Mouse (Mus musculus) embryonic facial prominence, embryonic 13.5 days (tissue): ENCODE results near the gene Agbl3. TPM values are rescaled to one million over a fixed set of nuclear protein-coding genes. Genes with fewer than 3 reads are reported as not detected.

ENCODE experiments used
- ATAC-seq: fragments of 200-750 bp; cut with Nextera tagmentation; 2 replicates; pipeline ENCODE4 v1.8.0; 2017; ENCODE audit warnings: low read depth; ENCODE audit not compliant: insufficient number of reproducible peaks, insufficient read depth, low FRiP score, low TSS enrichment
- H3K27ac ChIP-seq: fragments of 300-500 bp; sonication (generic); 2 replicates; pipeline ENCODE4 v1.5.1; 2015; ENCODE audit warnings: moderate library complexity, mild to moderate bottlenecking, inconsistent platforms
- H3K27me3 ChIP-seq: fragments of 300-500 bp; sonication (generic); 2 replicates; pipeline ENCODE4 v1.6.1; 2015; ENCODE audit warnings: mild to moderate bottlenecking, inconsistent platforms
- H3K36me3 ChIP-seq: fragments of 300-500 bp; sonication (generic); 2 replicates; pipeline ENCODE4 v1.6.1; 2015; ENCODE audit warnings: mild to moderate bottlenecking, inconsistent platforms
- H3K4me1 ChIP-seq: fragments of 300-500 bp; sonication (generic); 2 replicates; pipeline ENCODE4 v1.6.1; 2015; ENCODE audit warnings: inconsistent platforms
- H3K4me2 ChIP-seq: fragments of 300-500 bp; sonication (generic); 2 replicates; pipeline ENCODE4 v1.6.1; 2015; ENCODE audit warnings: moderate library complexity, mild to moderate bottlenecking, inconsistent platforms
- H3K4me3 ChIP-seq: fragments of 300-500 bp; sonication (generic); 2 replicates; pipeline ENCODE4 v1.5.1; 2015; ENCODE audit warnings: mild to moderate bottlenecking, inconsistent platforms
- H3K9ac ChIP-seq: fragments of 300-500 bp; sonication (generic); 2 replicates; pipeline ENCODE4 v1.6.1; 2015; ENCODE audit warnings: mild to moderate bottlenecking, inconsistent platforms
- H3K9me3 ChIP-seq: fragments of 300-500 bp; sonication (generic); 2 replicates; pipeline ENCODE4 v1.6.1; 2016; ENCODE audit warnings: inconsistent platforms
- WGBS: fragments of 180-500 bp; shearing (Covaris S2); methylation state at CpG from one replicate; pipeline ENCODE4 v1.1.7; 2015; ENCODE audit warnings: mixed read lengths; 5-methylcytosine and 5-hydroxymethylcytosine counted together
- polyA plus RNA-seq: library from polyadenylated mRNA; unstranded; fragments of >200 nt; fragmentation: Nextera tagmentation; extraction: Ambion mirVana; gene quantifications from 2 replicates; pipeline ENCODE4 v1.2.1, GENCODE M21; 2015

Agbl3 gene
- polyA plus RNA-seq, 1 experiment from 2014 or later = 9.3 TPM

GRCm38 (mm10) chr6:34899127-34899526, 118.9 kb downstream of the Agbl3 start:
- no peak for ATAC-seq
- WGBS = 92% methylated on average over 2 of the region's 2 CpGs

GRCm38 (mm10) chr6:34900990-34901389, 120.8 kb downstream of the Agbl3 start:
- H3K9ac ChIP-seq = no peak overlapping the region
- no peaks in the 10 kb centered on the region for H3K4me1 ChIP-seq
- no peaks in the 10 kb centered on the region for H3K27me3 ChIP-seq
- ATAC-seq = no peak
- H3K9me3 ChIP-seq = no peaks in the 10 kb centered on the region
- H3K27ac ChIP-seq = no peak overlapping the region
- H3K4me3 ChIP-seq = no peak overlapping the region
- no peak overlapping the region for H3K4me2 ChIP-seq
- WGBS = 75% methylated on average over 2 of the region's 2 CpGs
- H3K36me3 ChIP-seq = peaks cover 76% of the 10 kb centered on the region

More at GRCm38 (mm10) chr6:34899127-34899526, 118.9 kb downstream of the Agbl3 start:
- H3K27me3 ChIP-seq = no peaks in the 10 kb centered on the region
- no peak overlapping the region for H3K4me2 ChIP-seq
- H3K27ac ChIP-seq = no peak overlapping the region
- peaks cover 78% of the 10 kb centered on the region for H3K36me3 ChIP-seq
- no peak overlapping the region for H3K4me3 ChIP-seq
- H3K4me1 ChIP-seq = no peaks in the 10 kb centered on the region
- H3K9me3 ChIP-seq = no peaks in the 10 kb centered on the region
- no peak overlapping the region for H3K9ac ChIP-seq

- Histone ChIP-seq H3K27ac (no peak overlapping the region), H3K36me3 (peaks cover 80% of the 10 kb centered on the region), H3K4me2 (no peak overlapping the region), H3K27me3 (no peaks in the 10 kb centered on the region), H3K4me3 (no peak overlapping the region), H3K4me1 (no peaks in the 10 kb centered on the region), H3K9me3 (no peaks in the 10 kb centered on the region), H3K9ac (no peak overlapping the region)
- WGBS = 64% methylated on average over 9 of the region's 9 CpGs
- ATAC-seq = no peak
Observed at GRCm38 (mm10) chr6:34901911-34902444, 121.7 kb downstream of the Agbl3 start.

- Histone ChIP-seq H3K27me3 (no peaks in the 10 kb centered on the region), H3K36me3 (peaks cover 83% of the 10 kb centered on the region), H3K4me1 (no peaks in the 10 kb centered on the region), H3K4me3 (no peak overlapping the region), H3K9ac (no peak overlapping the region), H3K9me3 (no peaks in the 10 kb centered on the region), H3K27ac (no peak overlapping the region), H3K4me2 (no peak overlapping the region)
- no peak for ATAC-seq
- 82% methylated on average over 7 of the region's 7 CpGs for WGBS
Observed at GRCm38 (mm10) chr6:34902578-34902977, 122.3 kb downstream of the Agbl3 start.

GRCm38 (mm10) chr6:34903441-34903840, 123.2 kb downstream of the Agbl3 start:
- 84% methylated on average over 5 of the region's 5 CpGs for WGBS
- H3K4me2 ChIP-seq = no peak overlapping the region
- H3K36me3 ChIP-seq = peaks cover 81% of the 10 kb centered on the region
- H3K9ac ChIP-seq = no peak overlapping the region
- no peaks in the 10 kb centered on the region for H3K4me1 ChIP-seq
- H3K9me3 ChIP-seq = no peaks in the 10 kb centered on the region
- H3K4me3 ChIP-seq = no peak overlapping the region
- no peaks in the 10 kb centered on the region for H3K27me3 ChIP-seq
- no peak for ATAC-seq
- no peak overlapping the region for H3K27ac ChIP-seq

GRCm38 (mm10) chr6:34903851-34904250, 123.6 kb downstream of the Agbl3 start:
- Histone ChIP-seq H3K4me1 (no peaks in the 10 kb centered on the region), H3K9ac (no peak overlapping the region), H3K4me3 (no peak overlapping the region), H3K27ac (no peak overlapping the region), H3K4me2 (no peak overlapping the region), H3K36me3 (peaks cover 80% of the 10 kb centered on the region), H3K27me3 (no peaks in the 10 kb centered on the region), H3K9me3 (no peaks in the 10 kb centered on the region)
- WGBS = 88% methylated on average over 10 of the region's 10 CpGs
- no peak for ATAC-seq

- H3K4me3 ChIP-seq = no peak overlapping the region
- H3K9ac ChIP-seq = no peak overlapping the region
- H3K27me3 ChIP-seq = no peaks in the 10 kb centered on the region
- no peaks in the 10 kb centered on the region for H3K9me3 ChIP-seq
- H3K4me1 ChIP-seq = peaks cover 1% of the 10 kb centered on the region
- no peak overlapping the region for H3K27ac ChIP-seq
- 94% methylated on average over 6 of the region's 6 CpGs for WGBS
- peaks cover 76% of the 10 kb centered on the region for H3K36me3 ChIP-seq
- H3K4me2 ChIP-seq = no peak overlapping the region
- ATAC-seq = no peak
Observed at GRCm38 (mm10) chr6:34904361-34904760, 124.1 kb downstream of the Agbl3 start.

GRCm38 (mm10) chr6:34906125-34906524, 125.9 kb downstream of the Agbl3 start:
- H3K4me2 ChIP-seq = no peak overlapping the region
- H3K36me3 ChIP-seq = peaks cover 62% of the 10 kb centered on the region
- H3K27ac ChIP-seq = no peak overlapping the region
- no peaks in the 10 kb centered on the region for H3K27me3 ChIP-seq
- H3K9ac ChIP-seq = no peak overlapping the region
- H3K4me3 ChIP-seq = no peak overlapping the region
- H3K4me1 ChIP-seq = peaks cover 10% of the 10 kb centered on the region
- no peak for ATAC-seq
- no peaks in the 10 kb centered on the region for H3K9me3 ChIP-seq
- WGBS = 76% methylated on average over 2 of the region's 2 CpGs

- 83% methylated on average over 4 of the region's 4 CpGs for WGBS
Observed at GRCm38 (mm10) chr6:34906661-34907060, 126.4 kb downstream of the Agbl3 start.

GRCm38 (mm10) chr6:34907121-34907614, 126.9 kb downstream of the Agbl3 start:
- H3K36me3 ChIP-seq = peaks cover 53% of the 10 kb centered on the region
- no peak overlapping the region for H3K4me2 ChIP-seq

More at GRCm38 (mm10) chr6:34906661-34907060, 126.4 kb downstream of the Agbl3 start:
- no peaks in the 10 kb centered on the region for H3K27me3 ChIP-seq
- ATAC-seq = no peak
- peaks cover 58% of the 10 kb centered on the region for H3K36me3 ChIP-seq
- H3K4me2 ChIP-seq = no peak overlapping the region
- no peak overlapping the region for H3K9ac ChIP-seq
- no peak overlapping the region for H3K4me3 ChIP-seq
- no peak overlapping the region for H3K27ac ChIP-seq
- peaks cover 10% of the 10 kb centered on the region for H3K4me1 ChIP-seq
- no peaks in the 10 kb centered on the region for H3K9me3 ChIP-seq

GRCm38 (mm10) chr6:34907696-34908260, 127.5 kb downstream of the Agbl3 start:
- Histone ChIP-seq H3K36me3 (peaks cover 46% of the 10 kb centered on the region), H3K9ac (no peak overlapping the region)
- WGBS = 79% methylated on average over 18 of the region's 18 CpGs

More at GRCm38 (mm10) chr6:34907121-34907614, 126.9 kb downstream of the Agbl3 start:
- 30% methylated on average over 2 of the region's 2 CpGs for WGBS
- H3K4me1 ChIP-seq = peaks cover 10% of the 10 kb centered on the region
- H3K4me3 ChIP-seq = no peak overlapping the region
- no peaks in the 10 kb centered on the region for H3K9me3 ChIP-seq
- H3K27ac ChIP-seq = no peak overlapping the region
- H3K9ac ChIP-seq = no peak overlapping the region
- no peak for ATAC-seq
- no peaks in the 10 kb centered on the region for H3K27me3 ChIP-seq

More at GRCm38 (mm10) chr6:34907696-34908260, 127.5 kb downstream of the Agbl3 start:
- Histone ChIP-seq H3K9me3 (no peaks in the 10 kb centered on the region), H3K27me3 (no peaks in the 10 kb centered on the region), H3K4me1 (peaks cover 10% of the 10 kb centered on the region), H3K27ac (no peak overlapping the region), H3K4me3 (no peak overlapping the region), H3K4me2 (no peak overlapping the region)
- no peak for ATAC-seq
